Mouse (Mus musculus) lung, adult 2 months (tissue): ENCODE results near the gene Hbq1b. TPM values are rescaled to one million over a fixed set of nuclear protein-coding genes. Genes with fewer than 3 reads are reported as not detected.

Source experiments
- DNase-seq: peaks from one replicate; pipeline ENCODE4 v3.0.0; 2022
- H3K4me1 ChIP-seq: fragments of 200-500 bp; 2 replicates; pipeline ENCODE4 v1.6.1; 2011; ENCODE audit warnings: low read length; ENCODE audit not compliant: control insufficient read depth, insufficient read depth
- H3K4me3 ChIP-seq: fragments of 200-500 bp; replicated peaks from 2 replicates; pipeline ENCODE3; 2011; ENCODE audit warnings: low read depth, mild to moderate bottlenecking, control low read depth, low read length; ENCODE audit errors: extremely low read depth
- CTCF ChIP-seq: fragments of 200-500 bp; IDR thresholded peaks from 2 replicates; pipeline ENCODE4 v1.5.1; 2011; ENCODE audit warnings: mild to moderate bottlenecking, low read length, control low read depth; ENCODE audit not compliant: insufficient read depth
- POLR2A ChIP-seq: fragments of 200-500 bp; IDR thresholded peaks from 2 replicates; pipeline ENCODE4 v1.6.1; 2011; ENCODE audit warnings: low read depth, mild to moderate bottlenecking, control low read depth, low read length, borderline replicate concordance; ENCODE audit errors: extremely low read depth
- WGBS: fragments of 180-500 bp; shearing (Covaris S2); methylation state at CpG from one replicate; pipeline ENCODE4 v1.1.7; 2018; 5-methylcytosine and 5-hydroxymethylcytosine counted together
- polyA plus RNA-seq: library from polyadenylated mRNA; depleted of rRNA; stranded (reverse); fragments of >200 nt; gene quantifications from 2 replicates; pipeline ENCODE4 v1.2.3, GENCODE M21; 2012; rRNA removed

Gene Hbq1b
- polyA plus RNA-seq, 1 experiment: 1.6 TPM

GRCm38 (mm10) chr11:32309928-32310327 is 23.2 kb downstream of the Hbq1b start:
- no peak for TF ChIP-seq POLR2A
- no peak for TF ChIP-seq CTCF
- H3K4me1 ChIP-seq: no peaks in the 10 kb centered on the region
- no peak for DNase-seq
- H3K4me3 ChIP-seq: no peak overlapping the region
- 49% methylated on average over 3 of the region's 3 CpGs for WGBS

DNA sequence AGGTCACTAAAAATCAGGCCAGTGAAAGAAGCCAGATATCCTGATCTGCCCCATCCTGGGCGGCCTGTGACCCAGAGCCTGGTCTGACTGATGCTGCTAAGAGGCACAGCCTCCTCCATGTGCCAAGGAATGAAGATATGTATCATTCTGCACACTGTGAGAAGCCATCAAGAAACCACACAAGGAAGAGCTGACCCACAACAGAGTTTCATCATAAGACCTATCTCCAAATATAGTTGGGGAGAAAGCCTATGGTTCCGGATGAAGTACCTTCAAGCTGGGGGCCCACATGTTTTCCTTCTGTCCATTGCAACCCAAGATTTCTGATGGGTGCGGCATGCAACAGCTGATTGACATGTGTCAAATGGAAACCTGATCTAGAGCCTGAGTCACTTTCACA is 29.2 kb downstream of the Hbq1b start:
- DNase-seq: no peak
- 88% methylated on average over 3 of the region's 3 CpGs for WGBS
- TF ChIP-seq CTCF (no peak), POLR2A (no peak)
- Histone ChIP-seq H3K4me1 (no peaks in the 10 kb centered on the region), H3K4me3 (no peak overlapping the region)

- H3K4me3 ChIP-seq: no peak overlapping the region
These were observed 33.9 kb downstream of the Hbq1b start for GRCm38 (mm10) chr11:32320507-32321195.

GRCm38 (mm10) chr11:32321196-32321565 is 34.4 kb downstream of the Hbq1b start:
- Histone ChIP-seq H3K4me3 (no peak overlapping the region), H3K4me1 (no peaks in the 10 kb centered on the region)
- TF ChIP-seq POLR2A (no peak), CTCF (peak; percentile 44)
- WGBS: 31% methylated on average over 8 of the region's 8 CpGs
- peak; percentile 23 for DNase-seq

More at GRCm38 (mm10) chr11:32320507-32321195, 33.9 kb downstream of the Hbq1b start:
- no peaks in the 10 kb centered on the region for H3K4me1 ChIP-seq
- no peak for DNase-seq
- TF ChIP-seq CTCF: no peak
- no peak for TF ChIP-seq POLR2A
- WGBS: 63% methylated on average over 11 of the region's 11 CpGs

GRCm38 (mm10) chr11:32324609-32325008 is 37.8 kb downstream of the Hbq1b start:
- TF ChIP-seq POLR2A (no peak), CTCF (peak; percentile 83)
- 8% methylated on average over 15 of the region's 15 CpGs for WGBS
- DNase-seq: peak; percentile 81
- H3K4me1 ChIP-seq: no peaks in the 10 kb centered on the region
- H3K4me3 ChIP-seq: peak overlapping the region; percentile 7

DNA sequence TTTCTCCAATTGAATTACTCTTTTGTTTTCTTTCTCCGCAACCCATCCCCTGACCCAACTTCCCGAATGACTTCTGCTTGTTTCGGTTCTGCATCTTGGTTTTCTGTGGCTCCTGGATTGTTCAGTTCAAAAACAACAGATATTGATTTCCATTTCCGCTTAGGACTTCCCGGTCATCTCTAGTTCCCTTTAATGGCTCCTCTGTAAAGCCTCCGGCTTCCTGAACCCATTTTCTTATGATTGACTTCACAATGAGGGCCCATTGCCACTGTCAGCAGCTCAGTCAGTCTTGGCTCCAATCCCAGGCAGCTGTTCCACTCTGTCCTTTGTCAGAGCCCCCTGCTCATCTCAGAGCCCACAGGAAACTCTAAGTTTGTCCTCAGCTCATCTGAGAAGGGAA is 44.3 kb downstream of the Hbq1b start:
- Histone ChIP-seq H3K4me1 (no peaks in the 10 kb centered on the region), H3K4me3 (no peak overlapping the region)
- no peak for TF ChIP-seq POLR2A
- TF ChIP-seq CTCF: no peak
- WGBS: 38% methylated on average over 6 of the region's 6 CpGs
- no peak for DNase-seq

DNA sequence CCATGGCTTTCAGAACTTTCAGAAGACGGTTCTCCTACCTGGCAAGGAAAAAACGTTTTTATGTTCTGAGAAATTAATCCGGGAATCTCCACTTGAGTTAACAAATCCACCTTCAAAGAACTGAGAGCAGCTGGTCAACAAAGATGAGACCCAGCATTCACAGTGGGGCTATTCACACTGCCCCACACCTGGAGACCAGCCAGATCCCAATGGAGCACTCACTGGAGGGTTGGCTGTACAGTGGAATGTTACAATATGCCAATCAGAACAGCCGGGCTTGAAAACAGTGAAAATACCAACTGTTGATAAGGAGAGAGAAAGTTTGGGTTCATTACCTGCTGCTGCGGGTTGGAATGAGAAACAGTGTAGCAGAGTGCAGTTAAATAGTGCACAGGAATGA is 45.1 kb downstream of the Hbq1b start:
- 53% methylated on average over 5 of the region's 5 CpGs for WGBS
- DNase-seq: no peak
- TF ChIP-seq POLR2A: no peak
- no peak for TF ChIP-seq CTCF
- Histone ChIP-seq H3K4me1 (no peaks in the 10 kb centered on the region), H3K4me3 (no peak overlapping the region)

- 85% methylated on average over 2 of the region's 2 CpGs for WGBS
- no peak overlapping the region for H3K4me3 ChIP-seq
- no peak for DNase-seq
- H3K4me1 ChIP-seq: no peaks in the 10 kb centered on the region
- no peak for TF ChIP-seq CTCF
- TF ChIP-seq POLR2A: no peak
These were observed 46.5 kb downstream of the Hbq1b start for GRCm38 (mm10) chr11:32333235-32333634.

DNA sequence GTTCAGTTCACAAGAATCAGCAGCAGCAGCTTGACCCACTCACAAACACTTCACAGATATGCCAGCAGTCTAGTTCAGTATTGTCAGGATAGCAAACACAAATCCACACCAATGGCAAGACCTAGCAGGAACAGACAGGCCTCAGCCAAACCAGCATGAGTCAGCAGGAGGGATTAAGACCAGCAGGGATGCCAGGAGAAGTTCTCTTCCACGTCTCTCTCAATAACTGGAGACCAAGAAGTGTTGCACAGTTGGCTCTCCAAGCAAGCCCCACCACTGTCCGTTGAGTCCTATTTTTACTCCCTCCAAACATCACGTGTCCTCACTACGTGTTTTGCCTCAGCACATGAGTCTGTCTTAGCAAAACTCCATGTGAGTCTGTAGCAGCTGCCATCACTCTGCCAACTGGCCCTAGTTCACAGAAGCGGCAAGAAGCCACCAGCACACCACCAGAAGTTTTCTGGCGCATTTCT is 49.7 kb downstream of the Hbq1b start:
- DNase-seq: no peak
- TF ChIP-seq POLR2A (no peak), CTCF (no peak)
- peaks cover 4% of the 10 kb centered on the region for H3K4me1 ChIP-seq
- H3K4me3 ChIP-seq: no peak overlapping the region
- WGBS: 77% methylated on average over 6 of the region's 6 CpGs

Other genes starting within 250 kb of the Hbq1b start
- 1.4 and 2.3 TPM in 2 replicates for gene Il9r, start 86.7 kb upstream of the Hbq1b start, polyA plus RNA-seq
- 12.5 and 16.5 TPM in 2 replicates for gene Snrnp25, start 81.5 kb upstream of the Hbq1b start, polyA plus RNA-seq
- 183 and 195 TPM in 2 replicates for gene Rhbdf1, start 64.7 kb upstream of the Hbq1b start, polyA plus RNA-seq
- gene Mpg, start 60.5 kb upstream of the Hbq1b start, polyA plus RNA-seq: 9.8 and 12.4 TPM in 2 replicates
- gene Nprl3, start 19.3 kb upstream of the Hbq1b start, polyA plus RNA-seq: 77.9 and 85.7 TPM in 2 replicates
- not detected in 2 replicates for gene Hba-x, start 10.6 kb upstream of the Hbq1b start, polyA plus RNA-seq
- 5,782 and 18,923 TPM in 2 replicates for gene Hba-a1, start 3.5 kb upstream of the Hbq1b start, polyA plus RNA-seq
- 11,114 and 27,871 TPM in 2 replicates for gene Hba-a2, start 9.5 kb downstream of the Hbq1b start, polyA plus RNA-seq
- 1.1 and 1.3 TPM in 2 replicates for gene Hbq1a, start 13.1 kb downstream of the Hbq1b start, polyA plus RNA-seq
- 8.1 and 10.7 TPM in 2 replicates for gene Sh3pxd2b, start 60.9 kb downstream of the Hbq1b start, polyA plus RNA-seq
- 8.8 and 11.8 TPM in 2 replicates for gene Ubtd2, start 168.4 kb downstream of the Hbq1b start, polyA plus RNA-seq
- gene Efcab9, start 245.1 kb downstream of the Hbq1b start, polyA plus RNA-seq: not detected in 2 replicates
- 19.4 and 22.8 TPM in 2 replicates for gene Stk10, start 246.3 kb downstream of the Hbq1b start, polyA plus RNA-seq